Mouse (Mus musculus) neural tube, embryonic 12.5 days (tissue): ENCODE data around the gene Hemk1. TPM values are rescaled to one million over a fixed set of nuclear protein-coding genes. Genes with fewer than 3 reads are reported as not detected.

Experiments used
- ATAC-seq: fragments of 200-750 bp; cut with Nextera tagmentation; 2 replicates; pipeline ENCODE4 v1.8.0; 2017; ENCODE audit warnings: low read depth, mild to moderate bottlenecking, moderate TSS enrichment, moderate library complexity; ENCODE audit not compliant: low FRiP score
- H3K27ac ChIP-seq: fragments of 300-500 bp; sonication (generic); 2 replicates; pipeline ENCODE4 v1.5.1; 2016
- H3K27me3 ChIP-seq: fragments of 300-500 bp; sonication (generic); replicated peaks from 2 replicates; pipeline ENCODE4 v1.6.1; 2016; ENCODE audit warnings: mild to moderate bottlenecking
- H3K36me3 ChIP-seq: fragments of 300-500 bp; sonication (generic); 2 replicates; pipeline ENCODE4 v1.6.1; 2016; ENCODE audit warnings: mild to moderate bottlenecking
- H3K4me1 ChIP-seq: fragments of 300-500 bp; sonication (generic); 2 replicates; pipeline ENCODE4 v1.6.1; 2016
- H3K4me2 ChIP-seq: fragments of 300-500 bp; sonication (generic); replicated peaks from 2 replicates; pipeline ENCODE4 v1.6.1; 2016; ENCODE audit warnings: mild to moderate bottlenecking
- H3K4me3 ChIP-seq: fragments of 300-500 bp; sonication (generic); 2 replicates; pipeline ENCODE4 v1.5.1; 2016
- H3K9ac ChIP-seq: fragments of 300-500 bp; sonication (generic); 2 replicates; pipeline ENCODE4 v1.6.1; 2016; ENCODE audit warnings: mild to moderate bottlenecking
- H3K9me3 ChIP-seq: fragments of 300-500 bp; sonication (generic); 2 replicates; pipeline ENCODE4 v1.6.1; 2016; ENCODE audit warnings: mild to moderate bottlenecking
- WGBS: fragments of 180-500 bp; shearing (Covaris S2); methylation state at CpG from one replicate; pipeline ENCODE4 v1.1.7; 2016; 5-methylcytosine and 5-hydroxymethylcytosine counted together
- polyA plus RNA-seq: library from polyadenylated mRNA; unstranded; fragments of >200 nt; fragmentation: Nextera tagmentation; extraction: Ambion mirVana; gene quantifications from 2 replicates; pipeline ENCODE4 v1.2.1, GENCODE M21; 2016

Hemk1 gene
- polyA plus RNA-seq, 1 experiment from 2014 or later = 14.2 TPM

GRCm38 (mm10) chr9:107297658-107298057, 40.5 kb downstream of the Hemk1 start:
- Histone ChIP-seq H3K9me3 (no peaks in the 10 kb centered on the region), H3K4me1 (peaks cover 17% of the 10 kb centered on the region), H3K36me3 (peaks cover 10% of the 10 kb centered on the region), H3K4me3 (peak overlapping the region; percentile 59), H3K27me3 (peaks cover 11% of the 10 kb centered on the region), H3K4me2 (peak overlapping the region; percentile 88), H3K27ac (no peak overlapping the region), H3K9ac (0 out of 2 replicates have a peak overlapping the region, but pooled peaks have one; percentile 62)
- ATAC-seq = no peak
- WGBS = 89% methylated on average over 4 of the region's 4 CpGs

GRCm38 (mm10) chr9:107297059-107297458, 41.1 kb downstream of the Hemk1 start:
- Histone ChIP-seq H3K27me3 (peaks cover 12% of the 10 kb centered on the region), H3K9ac (peak overlapping the region; percentile 62), H3K36me3 (peaks cover 10% of the 10 kb centered on the region), H3K27ac (no peak overlapping the region), H3K4me3 (peak overlapping the region; percentile 59), H3K4me2 (peak overlapping the region; percentile 88), H3K4me1 (peaks cover 17% of the 10 kb centered on the region), H3K9me3 (no peaks in the 10 kb centered on the region)
- peak; percentile 18 for ATAC-seq
- 21% methylated on average over 16 of the region's 16 CpGs for WGBS

GRCm38 (mm10) chr9:107296501-107296965, 41.6 kb downstream of the Hemk1 start:
- peak; percentile 97 for ATAC-seq
- H3K4me3 ChIP-seq = peak overlapping the region; percentile 59
- H3K27ac ChIP-seq = no peak overlapping the region
- peaks cover 9% of the 10 kb centered on the region for H3K36me3 ChIP-seq
- peaks cover 12% of the 10 kb centered on the region for H3K27me3 ChIP-seq
- H3K4me2 ChIP-seq = peak overlapping the region; percentile 88
- H3K9ac ChIP-seq = peak overlapping the region; percentile 62
- H3K4me1 ChIP-seq = peaks cover 17% of the 10 kb centered on the region
- under 1% methylated on average over 31 of the region's 31 CpGs for WGBS
- no peaks in the 10 kb centered on the region for H3K9me3 ChIP-seq

GRCm38 (mm10) chr9:107296041-107296440, 42.1 kb downstream of the Hemk1 start:
- Histone ChIP-seq H3K27ac (no peak overlapping the region), H3K4me3 (peak overlapping the region; percentile 59), H3K27me3 (peaks cover 12% of the 10 kb centered on the region), H3K9me3 (no peaks in the 10 kb centered on the region), H3K9ac (peak overlapping the region; percentile 22; the same call in 1 of the 2 replicates), H3K4me2 (peak overlapping the region; percentile 88), H3K4me1 (peaks cover 17% of the 10 kb centered on the region), H3K36me3 (peaks cover 6% of the 10 kb centered on the region)
- 13% methylated on average over 14 of the region's 14 CpGs for WGBS
- peak; percentile 39 for ATAC-seq

- peak within 1 kb of the TSS; percentile 59 for H3K4me3 ChIP-seq
- H3K36me3 ChIP-seq = peaks cover 3% of the 10 kb centered on the region
- peak within 1 kb of the TSS; percentile 88 for H3K4me2 ChIP-seq
- H3K27ac ChIP-seq = no peak within 1 kb of the TSS
- ATAC-seq = no peak
- peak within 1 kb of the TSS; percentile 62 for H3K9ac ChIP-seq
- H3K27me3 ChIP-seq = peaks cover 12% of the 10 kb centered on the region
- H3K4me1 ChIP-seq = peaks cover 17% of the 10 kb centered on the region
- no peaks in the 10 kb centered on the region for H3K9me3 ChIP-seq
Measured at GRCm38 (mm10) chr9:107296016-107296040, 42.3 kb downstream of the Hemk1 start, which contains the start of gene Cish. TSS of gene Cish (plus strand) at chr9:107296026.

- Histone ChIP-seq H3K4me1 (peaks cover 17% of the 10 kb centered on the region), H3K9ac (no peak overlapping the region), H3K4me2 (peak overlapping the region; percentile 88), H3K36me3 (peaks cover 1% of the 10 kb centered on the region), H3K27ac (no peak overlapping the region), H3K4me3 (0 out of 2 replicates have a peak overlapping the region, but pooled peaks have one; percentile 59), H3K9me3 (no peaks in the 10 kb centered on the region), H3K27me3 (peaks cover 12% of the 10 kb centered on the region)
- 86% methylated on average over 4 of the region's 4 CpGs for WGBS
- no peak for ATAC-seq
Measured at GRCm38 (mm10) chr9:107295616-107296015, 42.5 kb downstream of the Hemk1 start.

- no peak for ATAC-seq
Measured at GRCm38 (mm10) chr9:107294249-107294648, 43.9 kb downstream of the Hemk1 start.

GRCm38 (mm10) chr9:107290897-107291296, 47.3 kb downstream of the Hemk1 start:
- Histone ChIP-seq H3K4me2 (no peak overlapping the region), H3K9me3 (no peaks in the 10 kb centered on the region), H3K27me3 (peaks cover 21% of the 10 kb centered on the region), H3K36me3 (no peaks in the 10 kb centered on the region), H3K9ac (no peak overlapping the region), H3K4me1 (peaks cover 11% of the 10 kb centered on the region), H3K27ac (no peak overlapping the region), H3K4me3 (no peak overlapping the region)
- 29% methylated on average over 10 of the region's 10 CpGs for WGBS
- ATAC-seq = peak; percentile 46; the same call in 1 of the 2 replicates

More at GRCm38 (mm10) chr9:107294249-107294648, 43.9 kb downstream of the Hemk1 start:
- H3K4me2 ChIP-seq = no peak overlapping the region
- H3K9me3 ChIP-seq = no peaks in the 10 kb centered on the region
- peaks cover 13% of the 10 kb centered on the region for H3K27me3 ChIP-seq
- H3K9ac ChIP-seq = no peak overlapping the region
- H3K36me3 ChIP-seq = no peaks in the 10 kb centered on the region
- no peak overlapping the region for H3K27ac ChIP-seq
- H3K4me3 ChIP-seq = no peak overlapping the region
- H3K4me1 ChIP-seq = peaks cover 24% of the 10 kb centered on the region
- 5% methylated on average over 6 of the region's 6 CpGs for WGBS

GRCm38 (mm10) chr9:107289211-107290076, 48.7 kb downstream of the Hemk1 start, which contains the start of gene Mapkapk3:
TSS of gene Mapkapk3 (minus strand) at chr9:107289877.
- Histone ChIP-seq H3K9ac (0 out of 2 replicates have a peak within 1 kb of the TSS, but pooled peaks have one; percentile 35), H3K27me3 (peaks cover 15% of the 10 kb centered on the region), H3K4me1 (peaks cover 11% of the 10 kb centered on the region), H3K9me3 (no peaks in the 10 kb centered on the region), H3K36me3 (no peaks in the 10 kb centered on the region), H3K27ac (no peak within 1 kb of the TSS), H3K4me2 (peak within 1 kb of the TSS; percentile 76), H3K4me3 (peak within 1 kb of the TSS; percentile 43)
- 2% methylated on average over 49 of the region's 49 CpGs for WGBS
- ATAC-seq = peak; percentile 61

GRCm38 (mm10) chr9:107288711-107289110, 49.4 kb downstream of the Hemk1 start:
- no peaks in the 10 kb centered on the region for H3K36me3 ChIP-seq
- WGBS = 25% methylated on average over 8 of the region's 8 CpGs
- no peak for ATAC-seq

GRCm38 (mm10) chr9:107288105-107288650, 50.0 kb downstream of the Hemk1 start:
- Histone ChIP-seq H3K27ac (no peak overlapping the region), H3K27me3 (peaks cover 15% of the 10 kb centered on the region), H3K9ac (no peak overlapping the region), H3K4me3 (no peak overlapping the region), H3K36me3 (no peaks in the 10 kb centered on the region), H3K4me2 (no peak overlapping the region), H3K9me3 (no peaks in the 10 kb centered on the region), H3K4me1 (peaks cover 11% of the 10 kb centered on the region)
- WGBS = 93% methylated on average over 14 of the region's 14 CpGs
- ATAC-seq = no peak

More at GRCm38 (mm10) chr9:107288711-107289110, 49.4 kb downstream of the Hemk1 start:
- peak overlapping the region; percentile 43 for H3K4me3 ChIP-seq
- H3K4me2 ChIP-seq = peak overlapping the region; percentile 76
- no peaks in the 10 kb centered on the region for H3K9me3 ChIP-seq
- 0 out of 2 replicates have a peak overlapping the region, but pooled peaks have one; percentile 35 for H3K9ac ChIP-seq
- peaks cover 11% of the 10 kb centered on the region for H3K4me1 ChIP-seq
- no peak overlapping the region for H3K27ac ChIP-seq
- H3K27me3 ChIP-seq = peaks cover 15% of the 10 kb centered on the region

- H3K27me3 ChIP-seq = peaks cover 10% of the 10 kb centered on the region
- H3K4me3 ChIP-seq = no peak overlapping the region
- H3K9ac ChIP-seq = no peak overlapping the region
- H3K4me1 ChIP-seq = peaks cover 11% of the 10 kb centered on the region
- WGBS = 71% methylated on average over 2 of the region's 2 CpGs
- no peaks in the 10 kb centered on the region for H3K9me3 ChIP-seq
- H3K27ac ChIP-seq = no peak overlapping the region
- H3K4me2 ChIP-seq = no peak overlapping the region
- H3K36me3 ChIP-seq = no peaks in the 10 kb centered on the region
- no peak for ATAC-seq
Measured at GRCm38 (mm10) chr9:107287294-107287693, 50.9 kb downstream of the Hemk1 start.
